Mouse (Mus musculus) kidney, embryonic 15.5 days (tissue): ENCODE measurements around the gene Chuk. TPM values are rescaled to one million over a fixed set of nuclear protein-coding genes. Genes with fewer than 3 reads are reported as not detected.

ENCODE experiments used
- ATAC-seq: fragments of 200-750 bp; cut with Nextera tagmentation; replicated peaks from 2 replicates; pipeline ENCODE4 v1.8.0; 2017; ENCODE audit warnings: moderate TSS enrichment; ENCODE audit not compliant: low FRiP score
- H3K27ac ChIP-seq: fragments of 300-500 bp; sonication (generic); 2 replicates; pipeline ENCODE4 v1.5.1; 2015; ENCODE audit warnings: mild to moderate bottlenecking, inconsistent platforms
- H3K27me3 ChIP-seq: fragments of 300-500 bp; sonication (generic); 2 replicates; pipeline ENCODE4 v1.6.1; 2015; ENCODE audit warnings: inconsistent platforms
- H3K36me3 ChIP-seq: fragments of 300-500 bp; sonication (generic); 2 replicates; pipeline ENCODE4 v1.6.1; 2015; ENCODE audit warnings: inconsistent platforms
- H3K4me1 ChIP-seq: fragments of 300-500 bp; sonication (generic); 2 replicates; pipeline ENCODE4 v1.6.1; 2015; ENCODE audit warnings: inconsistent platforms
- H3K4me2 ChIP-seq: fragments of 300-500 bp; sonication (generic); 2 replicates; pipeline ENCODE4 v1.6.1; 2015; ENCODE audit warnings: moderate library complexity, mild to moderate bottlenecking, inconsistent platforms
- H3K4me3 ChIP-seq: fragments of 300-500 bp; sonication (generic); replicated peaks from 2 replicates; pipeline ENCODE4 v1.5.1; 2015; ENCODE audit warnings: mild to moderate bottlenecking, inconsistent platforms
- H3K9ac ChIP-seq: fragments of 300-500 bp; sonication (generic); 2 replicates; pipeline ENCODE4 v1.6.1; 2015; ENCODE audit warnings: mild to moderate bottlenecking, inconsistent platforms
- H3K9me3 ChIP-seq: fragments of 300-500 bp; sonication (generic); replicated peaks from 2 replicates; pipeline ENCODE4 v1.6.1; 2016; ENCODE audit warnings: inconsistent platforms
- WGBS: fragments of 180-500 bp; shearing (Covaris S2); methylation state at CpG from one replicate; pipeline ENCODE4 v1.1.7; 2015; ENCODE audit warnings: mixed read lengths; 5-methylcytosine and 5-hydroxymethylcytosine counted together
- polyA plus RNA-seq: library from polyadenylated mRNA; unstranded; fragments of >200 nt; fragmentation: Nextera tagmentation; extraction: Ambion mirVana; gene quantifications from 2 replicates; pipeline ENCODE4 v1.2.1, GENCODE M21; 2015

Gene Chuk
- polyA plus RNA-seq = 47.7 and 48.4 TPM in 2 replicates

GRCm38 (mm10) chr19:44106831-44107660 lies at the start of gene Chuk:
Gene Chuk, minus strand, starts transcription at chr19:44107480.
- Histone ChIP-seq H3K4me3 (peak within 1 kb of the TSS; percentile 92), H3K9me3 (no peaks in the 10 kb centered on the region), H3K36me3 (peaks cover 35% of the 10 kb centered on the region), H3K27ac (peak within 1 kb of the TSS; percentile 59), H3K27me3 (no peaks in the 10 kb centered on the region), H3K4me1 (peaks cover 19% of the 10 kb centered on the region), H3K4me2 (peak within 1 kb of the TSS; percentile 82), H3K9ac (peak within 1 kb of the TSS; percentile 91)
- under 1% methylated on average over 66 of the region's 67 CpGs for WGBS
- peak; percentile 99 for ATAC-seq

- 92% methylated on average over 10 of the region's 10 CpGs for WGBS
- H3K9me3 ChIP-seq = no peaks in the 10 kb centered on the region
- ATAC-seq = no peak
These were observed 49.7 kb upstream of the Chuk start for GRCm38 (mm10) chr19:44157005-44157404.

GRCm38 (mm10) chr19:44153781-44154180 lies 46.5 kb upstream of the Chuk start:
- no peaks in the 10 kb centered on the region for H3K36me3 ChIP-seq
- H3K9me3 ChIP-seq = no peaks in the 10 kb centered on the region
- no peak overlapping the region for H3K4me3 ChIP-seq
- peaks cover 25% of the 10 kb centered on the region for H3K27me3 ChIP-seq
- no peak overlapping the region for H3K4me2 ChIP-seq
- no peak overlapping the region for H3K27ac ChIP-seq
- no peaks in the 10 kb centered on the region for H3K4me1 ChIP-seq
- no peak overlapping the region for H3K9ac ChIP-seq
- no peak for ATAC-seq
- 77% methylated on average over 5 of the region's 5 CpGs for WGBS

More at GRCm38 (mm10) chr19:44157005-44157404, 49.7 kb upstream of the Chuk start:
- H3K36me3 ChIP-seq = no peaks in the 10 kb centered on the region
- no peak overlapping the region for H3K27ac ChIP-seq
- H3K4me1 ChIP-seq = no peaks in the 10 kb centered on the region
- peaks cover 17% of the 10 kb centered on the region for H3K27me3 ChIP-seq
- no peak overlapping the region for H3K9ac ChIP-seq
- H3K4me3 ChIP-seq = no peak overlapping the region
- no peak overlapping the region for H3K4me2 ChIP-seq

GRCm38 (mm10) chr19:44148991-44149390 lies 41.7 kb upstream of the Chuk start:
- no peak overlapping the region for H3K4me2 ChIP-seq
- H3K9me3 ChIP-seq = no peaks in the 10 kb centered on the region
- 65% methylated on average over 2 of the region's 2 CpGs for WGBS
- peaks cover 17% of the 10 kb centered on the region for H3K4me1 ChIP-seq
- peaks cover 3% of the 10 kb centered on the region; the same call in 1 of the 2 replicates for H3K36me3 ChIP-seq
- ATAC-seq = no peak
- no peak overlapping the region for H3K9ac ChIP-seq
- H3K4me3 ChIP-seq = no peak overlapping the region
- H3K27me3 ChIP-seq = peaks cover 25% of the 10 kb centered on the region
- H3K27ac ChIP-seq = no peak overlapping the region

- no peak overlapping the region for H3K9ac ChIP-seq
- H3K36me3 ChIP-seq = peaks cover 9% of the 10 kb centered on the region
- no peak for ATAC-seq
- peaks cover 20% of the 10 kb centered on the region for H3K27me3 ChIP-seq
- 39% methylated on average over 2 of the region's 2 CpGs for WGBS
- H3K4me3 ChIP-seq = no peak overlapping the region
- no peaks in the 10 kb centered on the region for H3K9me3 ChIP-seq
- H3K4me1 ChIP-seq = peaks cover 17% of the 10 kb centered on the region
- H3K4me2 ChIP-seq = no peak overlapping the region
- no peak overlapping the region for H3K27ac ChIP-seq
These were observed 41.1 kb upstream of the Chuk start for GRCm38 (mm10) chr19:44148345-44148744.

- WGBS = 94% methylated on average over 8 of the region's 8 CpGs
- ATAC-seq = no peak
- H3K27ac ChIP-seq = no peak overlapping the region
- H3K9me3 ChIP-seq = no peaks in the 10 kb centered on the region
- peaks cover 13% of the 10 kb centered on the region for H3K27me3 ChIP-seq
- H3K4me2 ChIP-seq = no peak overlapping the region
- peaks cover 23% of the 10 kb centered on the region for H3K36me3 ChIP-seq
- no peak overlapping the region for H3K9ac ChIP-seq
- H3K4me3 ChIP-seq = no peak overlapping the region
- peaks cover 17% of the 10 kb centered on the region for H3K4me1 ChIP-seq
These were observed 39.7 kb upstream of the Chuk start for GRCm38 (mm10) chr19:44146951-44147350.

GRCm38 (mm10) chr19:44146568-44146879 lies 39.2 kb upstream of the Chuk start:
- 60% methylated on average over 9 of the region's 9 CpGs for WGBS
- H3K36me3 ChIP-seq = peaks cover 27% of the 10 kb centered on the region
- peak overlapping the region; percentile 75 for H3K4me3 ChIP-seq
- peak overlapping the region; percentile 87 for H3K4me2 ChIP-seq
- H3K27me3 ChIP-seq = 0 out of 2 replicates have a peak, but pooled peaks cover 12% of the 10 kb centered on the region
- no peak overlapping the region for H3K27ac ChIP-seq
- ATAC-seq = no peak
- no peaks in the 10 kb centered on the region for H3K9me3 ChIP-seq
- H3K9ac ChIP-seq = peak overlapping the region; percentile 71
- peaks cover 17% of the 10 kb centered on the region for H3K4me1 ChIP-seq

GRCm38 (mm10) chr19:44145702-44146567 lies 38.7 kb upstream of the Chuk start, which contains the start of gene Bloc1s2:
Gene Bloc1s2, minus strand, starts transcription at chr19:44146446.
- Histone ChIP-seq H3K4me3 (peak within 1 kb of the TSS; percentile 75), H3K27ac (0 out of 2 replicates have a peak within 1 kb of the TSS, but pooled peaks have one; percentile 32)
- peak; percentile 82; the same call in 1 of the 2 replicates for ATAC-seq

GRCm38 (mm10) chr19:44144366-44144765 lies 37.1 kb upstream of the Chuk start:
- WGBS = 86% methylated on average over 9 of the region's 9 CpGs
- H3K4me1 ChIP-seq = peaks cover 17% of the 10 kb centered on the region
- peaks cover 46% of the 10 kb centered on the region for H3K36me3 ChIP-seq
- no peak overlapping the region for H3K4me3 ChIP-seq
- H3K9ac ChIP-seq = no peak overlapping the region
- 0 out of 2 replicates have a peak, but pooled peaks cover 6% of the 10 kb centered on the region for H3K27me3 ChIP-seq
- H3K27ac ChIP-seq = no peak overlapping the region
- no peak overlapping the region for H3K4me2 ChIP-seq
- no peak for ATAC-seq
- H3K9me3 ChIP-seq = no peaks in the 10 kb centered on the region

More at GRCm38 (mm10) chr19:44145702-44146567, 38.7 kb upstream of the Chuk start, which contains the start of gene Bloc1s2:
- Histone ChIP-seq H3K36me3 (peaks cover 33% of the 10 kb centered on the region), H3K27me3 (0 out of 2 replicates have a peak, but pooled peaks cover 12% of the 10 kb centered on the region), H3K4me1 (peaks cover 17% of the 10 kb centered on the region), H3K9ac (peak within 1 kb of the TSS; percentile 71), H3K4me2 (peak within 1 kb of the TSS; percentile 87), H3K9me3 (no peaks in the 10 kb centered on the region)
- WGBS = 2% methylated on average over 46 of the region's 46 CpGs

- Histone ChIP-seq H3K36me3 (peaks cover 47% of the 10 kb centered on the region), H3K4me1 (peaks cover 9% of the 10 kb centered on the region), H3K27me3 (no peaks in the 10 kb centered on the region), H3K4me3 (peak overlapping the region; percentile 92), H3K27ac (no peak overlapping the region), H3K9ac (no peak overlapping the region; the same call in 1 of the 2 replicates), H3K4me2 (peak overlapping the region; percentile 63), H3K9me3 (no peaks in the 10 kb centered on the region)
- ATAC-seq = peak; percentile 33; the same call in 1 of the 2 replicates
- 30% methylated on average over 7 of the region's 7 CpGs for WGBS
These were observed 28.7 kb upstream of the Chuk start for GRCm38 (mm10) chr19:44135960-44136485.

- ATAC-seq = peak; percentile 90
These were observed 28.0 kb upstream of the Chuk start, which contains the start of gene Cwf19l1 for GRCm38 (mm10) chr19:44135072-44135959. Gene Cwf19l1, minus strand, starts transcription at chr19:44135876.

More at GRCm38 (mm10) chr19:44135072-44135959, 28.0 kb upstream of the Chuk start, which contains the start of gene Cwf19l1:
- Histone ChIP-seq H3K36me3 (peaks cover 49% of the 10 kb centered on the region), H3K9ac (peak within 1 kb of the TSS; percentile 68), H3K4me2 (peak within 1 kb of the TSS; percentile 84), H3K27me3 (no peaks in the 10 kb centered on the region), H3K4me1 (peaks cover 9% of the 10 kb centered on the region), H3K27ac (peak within 1 kb of the TSS; percentile 98), H3K9me3 (no peaks in the 10 kb centered on the region), H3K4me3 (peak within 1 kb of the TSS; percentile 92)
- under 1% methylated on average over 45 of the region's 45 CpGs for WGBS
